8 mouse cellular contexts compared by ENCODE assay signal in genomic region chr1:106796542-106796924, GRCm38 (mm10). TPM values are rescaled to one million over a fixed set of nuclear protein-coding genes. Genes with fewer than 3 reads are reported as not detected.
A peak's percentile ranks its signal among the peaks of the same experiment; 100 is the strongest.
DNase-seq lines count a peak whose midpoint lies in the region; ATAC-seq lines count a peak whose summit lies in the region.

TSS of gene Vps4b (minus strand) at chr1:106796728.

- H3K4me1 ChIP-seq in brown adipose tissue, adult 24 weeks (ENCODE audit: control insufficient read depth, insufficient read depth, insufficient read length, low read length), result peaks cover 5% of the 10 kb centered on the region; the same call in 1 of the 2 replicates
- H3K4me1 ChIP-seq in heart, embryonic 13.5 days, result peaks cover 24% of the 10 kb centered on the region
- H3K4me1 ChIP-seq in liver, embryonic 12.5 days, result peaks cover 26% of the 10 kb centered on the region
- no peaks in the 10 kb centered on the region; the same call in 1 of the 2 replicates for H3K4me1 ChIP-seq in stomach, embryonic 15.5 days

- peak within 1 kb of the TSS; percentile 99 for H3K9ac ChIP-seq in heart, embryonic 13.5 days
- peak within 1 kb of the TSS; percentile 94 for H3K9ac ChIP-seq in liver, embryonic 12.5 days
- H3K9ac ChIP-seq in stomach, embryonic 15.5 days, result peak within 1 kb of the TSS; percentile 91

- peak; percentile 97 for DNase-seq in CD4-positive, CD25-positive, alpha-beta regulatory T cell, adult 2 months (ENCODE audit: low read depth, low spot score)
- DNase-seq in fat pad, adult 2 months (ENCODE audit: extremely low read depth, low read depth, low spot score), result peak; percentile 49
- peak; percentile 95 for DNase-seq in kidney, postnatal 10 days
- peak; percentile 92 to 94 for DNase-seq in natural killer cell, adult 2 months (ENCODE audit: low spot score in 2 of 2)

- ATAC-seq in heart, embryonic 13.5 days (ENCODE audit: extremely low read depth, insufficient number of reproducible peaks, low FRiP score, low TSS enrichment), result peak; percentile 94
- ATAC-seq in liver, embryonic 12.5 days, result peak; percentile 98
- ATAC-seq in stomach, embryonic 15.5 days (ENCODE audit: insufficient read depth, low FRiP score, low read depth), result peak; percentile 99

- no peaks in the 10 kb centered on the region for H3K27me3 ChIP-seq in heart, embryonic 13.5 days (replicated peaks)
- no peaks in the 10 kb centered on the region; the same call in 1 of the 2 replicates for H3K27me3 ChIP-seq in liver, embryonic 12.5 days (replicated peaks)
- H3K27me3 ChIP-seq in stomach, embryonic 15.5 days (replicated peaks), result no peaks in the 10 kb centered on the region

- H3K4me3 ChIP-seq in brown adipose tissue, adult 24 weeks (ENCODE audit: insufficient read depth, low read depth, low read length), result peak within 1 kb of the TSS; percentile 96
- H3K4me3 ChIP-seq in heart, embryonic 13.5 days, result peak within 1 kb of the TSS; percentile 99
- peak within 1 kb of the TSS; percentile 91 for H3K4me3 ChIP-seq in liver, embryonic 12.5 days
- peak within 1 kb of the TSS; percentile 96 for H3K4me3 ChIP-seq in stomach, embryonic 15.5 days (replicated peaks)

- H3K9me3 ChIP-seq in heart, embryonic 13.5 days, result no peaks in the 10 kb centered on the region
- no peaks in the 10 kb centered on the region for H3K9me3 ChIP-seq in liver, embryonic 12.5 days (replicated peaks)
- H3K9me3 ChIP-seq in stomach, embryonic 15.5 days, result no peaks in the 10 kb centered on the region

- peak within 1 kb of the TSS; percentile 79 for H3K4me2 ChIP-seq in heart, embryonic 13.5 days
- H3K4me2 ChIP-seq in liver, embryonic 12.5 days, result peak within 1 kb of the TSS; percentile 79
- H3K4me2 ChIP-seq in stomach, embryonic 15.5 days, result peak within 1 kb of the TSS; percentile 62

- under 1% methylated on average over 23 of the region's 23 CpGs for WGBS in heart, embryonic 13.5 days
- WGBS in liver, embryonic 12.5 days (ENCODE audit: insufficient replicate concordance), result under 1% methylated on average over 23 of the region's 23 CpGs
- under 1% methylated on average over 23 of the region's 23 CpGs for WGBS in stomach, embryonic 15.5 days

- peak within 1 kb of the TSS; percentile 77 for H3K27ac ChIP-seq in brown adipose tissue, adult 24 weeks (replicated peaks; ENCODE audit: low read depth, low read length)
- peak within 1 kb of the TSS; percentile 96 for H3K27ac ChIP-seq in heart, embryonic 13.5 days (replicated peaks)
- peak within 1 kb of the TSS; percentile 90 for H3K27ac ChIP-seq in liver, embryonic 12.5 days
- H3K27ac ChIP-seq in stomach, embryonic 15.5 days, result peak within 1 kb of the TSS; percentile 94

- H3K36me3 ChIP-seq in heart, embryonic 13.5 days, result 0 out of 2 replicates have a peak, but pooled peaks cover 5% of the 10 kb centered on the region
- H3K36me3 ChIP-seq in liver, embryonic 12.5 days, result 0 out of 2 replicates have a peak, but pooled peaks cover 6% of the 10 kb centered on the region
- no peaks in the 10 kb centered on the region for H3K36me3 ChIP-seq in stomach, embryonic 15.5 days

RNA-seq across cellular contexts. Expression of gene Vps4b, which starts in this region (rescaled TPM):
- polyA plus RNA-seq in brown adipose tissue, adult 24 weeks (2012; ENCODE audit: insufficient read depth, insufficient read length, missing spikeins), result 29.6 and 44.8 TPM in 2 replicates
- 39.0 and 40.3 TPM in 2 replicates for polyA plus RNA-seq in heart, embryonic 13.5 days (2015; fragmentation: Nextera tagmentation; extraction: Ambion mirVana)
- 34.5 and 35.9 TPM in 2 replicates for polyA plus RNA-seq in liver, embryonic 12.5 days (2016; fragmentation: Nextera tagmentation; extraction: Ambion mirVana)
- polyA plus RNA-seq in stomach, embryonic 15.5 days (2015; fragmentation: Nextera tagmentation; extraction: Ambion mirVana), result 63.7 and 73.4 TPM in 2 replicates

Comparison
In these comparisons a context has a peak if more than half of its experiments do, and no peak if none do; other contexts are left out.
1. Peak in every context shown above with its lines: DNase-seq, ATAC-seq, H3K4me3 ChIP-seq and H3K27ac ChIP-seq.